ENCODE assay signal across 8 mouse cellular contexts in the genomic region with DNA sequence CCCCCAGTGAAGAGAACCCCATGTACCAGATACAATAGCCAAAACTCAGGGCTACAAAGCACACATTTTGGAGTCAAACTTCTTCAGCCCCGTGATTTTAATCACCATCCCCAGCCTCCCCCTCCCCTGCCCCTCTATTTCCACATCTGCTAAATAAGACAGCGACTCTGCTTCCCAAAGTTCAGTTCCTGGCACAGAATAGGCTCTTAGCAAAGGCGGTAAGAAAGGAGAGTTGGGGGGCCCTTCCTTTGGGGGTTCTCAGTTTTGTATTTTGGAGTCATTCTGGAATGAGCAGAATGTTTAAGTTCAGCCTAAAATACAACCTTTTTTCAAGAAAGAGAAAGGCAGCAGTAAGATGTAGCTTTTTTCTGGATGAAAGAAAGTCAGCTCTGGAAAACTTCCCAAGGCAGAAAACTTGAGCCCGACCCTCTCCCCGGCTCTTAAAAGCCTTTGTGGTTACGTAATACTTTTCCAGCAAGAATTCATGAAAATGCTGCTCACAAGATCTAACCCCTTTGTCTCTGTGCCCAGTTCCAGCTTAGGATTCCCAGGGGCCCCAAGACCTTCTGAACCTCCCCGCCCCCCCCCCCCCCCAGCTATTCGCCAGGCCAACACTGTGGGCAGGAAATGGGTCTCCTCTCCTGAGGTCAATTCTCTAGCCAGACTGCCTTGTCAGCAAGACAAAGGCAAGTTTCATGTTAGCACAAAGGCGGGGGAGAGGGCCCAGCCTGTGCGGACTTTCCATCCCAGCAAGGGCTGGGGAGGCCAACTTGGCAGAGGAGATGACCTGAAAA. TPM values are rescaled to one million over a fixed set of nuclear protein-coding genes. Genes with fewer than 3 reads are reported as not detected.
DNase-seq lines count a peak whose midpoint lies in the region; ATAC-seq lines count a peak whose summit lies in the region.

No protein-coding gene starts in this region.

- H3K27ac ChIP-seq in forebrain, embryonic 12.5 days, result peak overlapping the region; percentile 87
- H3K27ac ChIP-seq in midbrain, embryonic 13.5 days, result peak overlapping the region; percentile 81

- peaks cover 55% of the 10 kb centered on the region for H3K36me3 ChIP-seq in forebrain, embryonic 12.5 days (replicated peaks)
- peaks cover 48% of the 10 kb centered on the region for H3K36me3 ChIP-seq in midbrain, embryonic 13.5 days

- H3K9ac ChIP-seq in forebrain, embryonic 12.5 days, result no peak overlapping the region
- no peak overlapping the region for H3K9ac ChIP-seq in midbrain, embryonic 13.5 days (replicated peaks)

- no peaks in the 10 kb centered on the region for H3K9me3 ChIP-seq in forebrain, embryonic 12.5 days
- H3K9me3 ChIP-seq in midbrain, embryonic 13.5 days, result no peaks in the 10 kb centered on the region

- 2% methylated on average over 10 of the region's 10 CpGs for WGBS in forebrain, embryonic 12.5 days
- WGBS in midbrain, embryonic 13.5 days, result 6% methylated on average over 10 of the region's 10 CpGs

- H3K4me2 ChIP-seq in forebrain, embryonic 12.5 days, result 0 out of 2 replicates have a peak overlapping the region, but pooled peaks have one; percentile 19
- no peak overlapping the region for H3K4me2 ChIP-seq in midbrain, embryonic 13.5 days (replicated peaks)

- peaks cover 30% of the 10 kb centered on the region for H3K4me1 ChIP-seq in forebrain, embryonic 12.5 days
- H3K4me1 ChIP-seq in midbrain, embryonic 13.5 days (replicated peaks), result peaks cover 23% of the 10 kb centered on the region

- no peak overlapping the region for H3K4me3 ChIP-seq in forebrain, embryonic 12.5 days (replicated peaks)
- no peak overlapping the region for H3K4me3 ChIP-seq in midbrain, embryonic 13.5 days (replicated peaks)

- peak; percentile 74 for ATAC-seq in forebrain, embryonic 12.5 days (ENCODE audit: low FRiP score)
- peak; percentile 85 for ATAC-seq in midbrain, embryonic 13.5 days

- intact Hi-C loops in heart, postnatal 14 days (cut with DNase I), result no loop called here

- DNase-seq in urinary bladder, postnatal 4 days (ENCODE audit: low spot score in 2 of 2), result peak; percentile 71 to 74
- no peak for DNase-seq in urinary bladder, adult 2 months (ENCODE audit: low spot score)
- peak; percentile 70 for DNase-seq in heart, postnatal 14 days
- peak; percentile 68 to 80 for DNase-seq in kidney, postnatal 4 days
- no peak for DNase-seq in T-cell, adult 2 months (ENCODE audit: low spot score)
- DNase-seq in spleen, postnatal 10 days (ENCODE audit: low spot score in 2 of 2), result no peak

- H3K27me3 ChIP-seq in forebrain, embryonic 12.5 days, result no peaks in the 10 kb centered on the region
- H3K27me3 ChIP-seq in midbrain, embryonic 13.5 days, result no peaks in the 10 kb centered on the region

RNA-seq across cellular contexts. Expression of a gene that starts 35.9 kb away (rescaled TPM):
- polyA plus RNA-seq in urinary bladder, adult 2 months (2012; rRNA removed), result 10.0 and 15.0 TPM in 2 replicates
- 25.2 and 26.0 TPM in 2 replicates for polyA plus RNA-seq in forebrain, embryonic 12.5 days (2016; fragmentation: Nextera tagmentation; extraction: Ambion mirVana)
- 10 to 100 TPM; 13.3 to 17.4 TPM for total RNA-seq in heart, postnatal 14 days (2021)
- 22.5 and 25.3 TPM in 2 replicates for polyA plus RNA-seq in midbrain, embryonic 13.5 days (2015; fragmentation: Nextera tagmentation; extraction: Ambion mirVana)

Comparison
In these comparisons a context has a peak if more than half of its experiments do, and no peak if none do; other contexts are left out.
1. DNase-seq: peak in urinary bladder, postnatal 4 days (2 of 2), heart, postnatal 14 days (2 of 2) and kidney, postnatal 4 days (2 of 2); none in urinary bladder, adult 2 months (single experiment), T-cell, adult 2 months (single experiment) and spleen, postnatal 10 days (0 of 2).